Mouse (Mus musculus) activated CD4-positive, CD25-positive, alpha-beta regulatory T cell, adult 9 weeks (primary cell): ENCODE measurements around the gene Rap1b. TPM values are rescaled to one million over a fixed set of nuclear protein-coding genes. Genes with fewer than 3 reads are reported as not detected.

Experiments
- polyA plus RNA-seq: library from polyadenylated mRNA; unstranded; fragments of 100-300 nt; shearing (Covaris generic); gene quantifications from one replicate; pipeline ENCODE4 v1.2.1, GENCODE M21; 2017

The Rap1b gene
- 54.5 TPM for polyA plus RNA-seq

DNA sequence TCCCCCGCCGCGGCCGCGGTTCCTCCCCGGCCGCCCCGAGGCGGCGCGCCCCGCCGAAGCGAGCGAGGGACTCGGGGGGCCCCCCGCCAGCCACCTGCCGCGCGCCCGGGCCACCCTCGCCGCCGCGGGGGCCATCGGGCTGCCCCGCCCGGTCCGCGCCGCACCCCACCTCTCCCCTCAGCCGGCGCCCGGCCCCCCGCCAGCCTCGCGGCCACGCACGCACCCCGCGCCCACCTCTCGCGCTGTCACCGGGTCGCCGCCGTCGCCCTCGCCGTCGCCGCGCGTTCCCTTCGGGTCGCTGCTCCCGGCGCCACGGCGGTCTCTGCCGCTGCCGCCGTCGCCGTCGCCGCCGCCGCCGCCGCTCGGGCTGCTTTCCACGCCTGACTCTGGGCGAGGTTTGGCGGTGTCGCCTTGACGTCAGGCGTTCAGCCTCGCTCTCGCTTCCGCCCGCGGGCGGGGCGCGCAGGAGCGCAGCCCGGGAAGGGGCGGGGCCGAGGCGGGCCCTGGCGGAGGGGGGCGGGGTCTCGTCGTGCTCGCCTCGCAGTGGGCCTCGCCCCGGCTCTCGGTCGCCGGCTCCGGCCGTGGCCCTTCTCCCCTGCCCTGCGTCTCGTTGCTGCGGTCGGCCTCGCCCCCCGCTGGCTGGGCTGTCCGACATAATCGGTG is at the start of gene Rap1b:
TSS of gene Rap1b (minus strand) at position 439 of the 663 bp plus-strand sequence.

DNA sequence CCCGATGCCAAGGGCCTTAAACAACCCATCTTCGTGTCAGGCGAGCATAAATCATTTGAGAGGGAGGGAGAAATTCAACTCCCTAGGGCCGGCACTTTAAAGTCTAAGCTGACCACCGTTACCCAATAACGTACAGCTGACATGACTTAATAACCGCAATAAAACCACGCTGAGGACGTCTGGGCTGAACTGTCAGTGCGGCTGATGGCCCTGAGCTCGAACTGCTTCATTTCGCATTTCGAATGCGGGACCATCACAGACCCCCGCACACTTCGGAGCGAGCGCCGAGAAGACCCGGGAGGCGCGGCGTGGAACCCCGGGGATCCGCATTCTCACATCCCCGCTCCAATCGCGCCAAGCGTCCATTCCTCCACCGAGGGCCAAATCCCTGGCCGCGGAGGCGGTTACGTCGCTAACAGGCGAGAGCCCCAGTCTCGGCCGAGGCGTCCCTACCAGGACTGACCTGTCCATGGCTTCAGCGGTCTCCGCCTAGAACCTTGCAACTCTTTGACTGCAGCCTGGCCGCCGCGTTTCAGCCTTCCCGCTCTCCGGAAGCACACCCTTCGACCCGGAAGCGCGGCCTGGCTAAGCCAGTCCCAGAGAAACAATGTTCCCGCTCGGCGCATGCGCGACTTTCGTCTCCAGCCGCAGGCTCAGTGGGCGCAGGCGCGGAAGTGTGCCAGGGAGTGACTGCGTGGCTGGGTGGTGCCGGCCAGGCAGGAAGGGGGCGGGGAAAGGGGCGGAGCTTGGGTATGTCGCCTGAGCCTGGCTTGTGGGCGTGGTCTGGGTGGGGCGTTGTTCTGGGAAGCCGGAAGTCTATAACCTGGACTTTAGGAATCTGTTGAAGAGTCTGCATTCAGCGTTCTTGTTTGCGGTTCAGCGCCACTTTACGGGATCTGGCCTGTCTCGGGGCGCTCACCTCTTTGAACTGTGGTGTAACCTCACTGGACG is 53.4 kb downstream of the Rap1b start, which contains the start of gene Nup107:
TSS of gene Nup107 (minus strand) at position 565 of the 951 bp plus-strand sequence.

Other genes starting within 250 kb of the Rap1b start
- gene Cpm, start 216.5 kb downstream of the Rap1b start, polyA plus RNA-seq, result 77.3 TPM
- gene Mdm2, start 135.3 kb downstream of the Rap1b start, polyA plus RNA-seq, result 123 TPM
- gene Slc35e3, start 99.7 kb downstream of the Rap1b start, polyA plus RNA-seq, result 0.97 TPM
- gene Nup107, start 53.3 kb downstream of the Rap1b start, polyA plus RNA-seq, result 50.7 TPM